Mouse (Mus musculus) thymus, adult 18-20 months (tissue): ENCODE results near the gene Mrps35.

Experiments
- DNase-seq, 2 experiments: peaks; one replicate each; pipeline ENCODE4 v3.0.0; 2022; ENCODE audit warnings: mixed read lengths in 2 of 2

Mrps35 gene

DNA sequence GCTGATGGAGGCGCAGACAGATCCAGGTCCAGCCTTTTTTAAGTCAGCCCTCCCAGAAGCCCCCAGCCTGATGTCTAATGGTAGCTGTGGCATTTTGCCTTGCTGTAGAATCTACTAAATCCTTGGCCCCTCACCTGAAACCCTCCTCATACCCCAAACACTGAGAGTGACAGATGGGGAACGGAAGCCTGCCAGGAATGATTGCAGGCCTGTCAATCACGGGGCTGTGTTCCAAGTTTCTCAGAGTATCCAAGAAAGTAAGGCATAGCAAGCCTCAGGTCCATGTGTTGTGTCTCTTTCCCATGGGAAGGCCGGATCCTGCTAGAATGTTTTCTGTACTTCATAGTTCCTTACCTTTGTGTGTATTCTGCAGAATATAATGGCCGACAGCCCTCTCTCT lies 47.6 kb downstream of the Mrps35 start:
- no peak for DNase-seq

DNA sequence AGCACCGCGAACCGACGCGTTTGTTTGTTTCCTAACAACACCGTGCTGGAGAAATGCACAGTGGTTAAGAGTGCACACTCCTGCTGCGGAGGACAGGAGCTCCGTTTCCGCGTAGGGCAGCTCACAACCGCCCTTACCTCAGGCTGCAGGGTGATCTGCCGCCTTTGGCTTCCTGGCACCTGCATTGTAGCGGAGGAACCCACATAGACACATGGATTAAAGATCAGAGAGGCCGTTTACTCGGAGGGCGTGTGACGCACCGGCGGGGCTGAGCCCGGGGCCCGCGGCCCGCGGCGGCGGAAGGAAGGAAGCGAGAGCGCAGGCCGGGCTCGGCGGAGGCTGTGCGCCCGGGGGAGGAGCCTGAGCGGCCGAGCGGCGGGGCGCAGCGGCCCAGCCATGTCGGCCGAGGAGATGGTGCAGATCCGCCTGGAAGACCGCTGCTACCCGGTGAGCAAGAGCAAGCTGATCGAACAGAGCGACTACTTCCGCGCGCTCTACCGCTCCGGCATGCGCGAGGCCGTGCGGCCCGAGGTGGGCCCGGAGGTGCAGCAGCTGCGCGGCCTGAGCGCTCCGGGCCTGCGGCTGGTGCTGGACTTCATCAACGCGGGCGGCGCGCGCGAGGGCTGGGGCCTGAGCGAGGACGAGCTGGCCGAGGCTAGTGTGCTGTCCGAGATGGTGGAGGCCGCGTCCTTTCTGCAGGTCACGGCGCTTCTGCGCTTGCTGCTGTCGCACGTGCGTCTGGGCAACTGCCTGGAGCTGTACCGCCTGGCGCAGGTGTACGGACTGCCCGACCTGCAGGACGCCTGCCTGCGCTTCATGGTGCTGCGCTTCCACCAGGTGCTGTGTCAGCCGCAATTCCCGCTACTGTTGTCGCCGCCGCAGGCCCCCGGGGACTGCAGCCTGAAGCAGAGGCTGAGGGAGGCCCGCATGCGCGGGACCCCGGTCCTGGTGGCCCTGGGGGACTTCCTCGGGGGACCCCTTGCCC lies 48.9 kb downstream of the Mrps35 start, which contains the start of gene Klhl42:
TSS of gene Klhl42 (plus strand) at position 244 of the 985 bp plus-strand sequence.
- peak; percentile 77 to 84 for DNase-seq

GRCm38 (mm10) chr6:147092136-147092535 lies 49.6 kb downstream of the Mrps35 start:
- DNase-seq, result no peak

GRCm38 (mm10) chr6:147094771-147095170 lies 52.2 kb downstream of the Mrps35 start:
- no peak for DNase-seq

- DNase-seq, result no peak
Measured at GRCm38 (mm10) chr6:147096109-147096508, 53.5 kb downstream of the Mrps35 start.

GRCm38 (mm10) chr6:147096934-147097333 lies 54.4 kb downstream of the Mrps35 start:
- no peak for DNase-seq

GRCm38 (mm10) chr6:147097346-147097929 lies 54.9 kb downstream of the Mrps35 start:
- no peak for DNase-seq

DNA sequence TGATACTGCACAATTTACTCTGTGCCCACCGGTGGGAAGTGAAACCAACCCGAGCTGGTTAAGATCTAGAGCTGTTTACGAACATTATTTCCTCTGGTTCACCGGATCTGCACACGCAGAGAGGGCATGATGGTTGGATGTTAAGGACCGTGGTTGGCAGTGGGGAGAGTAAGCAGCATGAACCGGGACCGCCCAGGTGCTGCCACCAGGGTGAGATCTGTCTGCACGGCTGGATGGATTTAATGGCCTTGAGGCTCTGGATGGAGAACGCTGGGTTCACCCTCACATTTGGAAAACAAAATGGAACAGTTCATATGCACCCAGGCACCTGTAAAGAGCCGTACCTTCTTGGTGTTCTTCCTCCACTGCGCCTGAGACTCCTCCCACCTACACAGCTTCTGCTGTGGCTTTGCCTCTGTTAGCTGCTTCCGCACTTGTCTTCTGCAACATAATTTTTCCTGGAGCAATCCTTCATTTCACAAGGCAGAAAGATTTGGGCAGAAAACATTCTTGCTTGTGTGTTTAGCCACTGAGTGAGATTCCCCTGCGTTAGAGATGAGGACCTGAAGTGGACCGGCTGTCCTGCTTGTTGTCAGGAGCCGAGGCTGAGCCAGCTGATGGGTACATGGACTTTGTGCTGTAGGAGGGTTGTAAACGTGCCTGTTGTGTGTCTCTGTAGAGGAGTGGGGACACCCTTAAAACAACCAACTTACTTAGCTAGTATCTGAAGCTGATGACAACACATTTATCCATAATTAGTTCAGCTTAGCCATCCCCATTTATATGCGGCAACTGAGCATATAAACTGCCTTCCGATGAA lies 57.1 kb downstream of the Mrps35 start:
- DNase-seq, result peak; percentile 26 to 59

- DNase-seq, result no peak
Measured at GRCm38 (mm10) chr6:147102293-147102692, 59.7 kb downstream of the Mrps35 start.

DNA sequence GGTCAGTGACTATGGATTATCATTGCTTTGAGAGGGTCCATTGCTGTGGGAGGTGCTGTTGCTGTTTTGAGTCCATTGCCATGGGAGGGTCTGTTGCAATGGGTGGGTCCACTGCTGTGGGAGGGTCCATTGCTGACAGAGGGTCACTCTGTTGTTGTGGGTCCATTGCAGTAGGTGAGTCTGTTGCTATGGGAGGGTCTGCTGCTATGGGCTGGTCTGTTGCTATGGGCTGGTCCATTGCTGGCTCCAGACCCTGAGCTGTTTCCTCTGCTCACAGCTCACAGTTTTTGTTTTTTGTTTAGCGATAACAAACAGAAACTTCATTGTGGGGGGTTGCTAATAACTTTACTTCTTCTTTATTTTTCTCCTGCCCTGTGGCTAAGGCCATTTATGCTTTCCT lies 63.0 kb downstream of the Mrps35 start:
- no peak for DNase-seq

DNA sequence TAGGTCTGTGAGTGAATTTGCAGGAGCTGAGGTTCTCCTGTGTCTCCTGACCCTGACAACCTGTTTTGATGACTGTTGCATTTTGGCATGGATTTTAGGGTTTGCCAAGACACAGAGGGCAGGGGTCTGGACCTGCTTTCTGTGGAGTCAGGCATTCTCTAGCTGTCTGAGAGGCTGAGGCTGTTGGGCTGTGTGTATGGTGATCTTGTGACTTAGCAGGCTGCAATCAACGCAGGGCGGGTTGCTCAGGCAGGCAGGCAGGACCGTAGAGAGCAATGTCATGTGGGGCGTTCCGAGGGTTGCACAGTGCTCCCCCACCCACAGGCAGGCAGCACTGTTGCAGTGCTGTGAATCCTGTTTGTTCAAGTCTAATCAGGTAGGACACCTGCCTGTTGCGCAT lies 64.2 kb downstream of the Mrps35 start:
- no peak for DNase-seq

- DNase-seq, result no peak
Measured at GRCm38 (mm10) chr6:147109283-147109682, 66.7 kb downstream of the Mrps35 start.

DNA sequence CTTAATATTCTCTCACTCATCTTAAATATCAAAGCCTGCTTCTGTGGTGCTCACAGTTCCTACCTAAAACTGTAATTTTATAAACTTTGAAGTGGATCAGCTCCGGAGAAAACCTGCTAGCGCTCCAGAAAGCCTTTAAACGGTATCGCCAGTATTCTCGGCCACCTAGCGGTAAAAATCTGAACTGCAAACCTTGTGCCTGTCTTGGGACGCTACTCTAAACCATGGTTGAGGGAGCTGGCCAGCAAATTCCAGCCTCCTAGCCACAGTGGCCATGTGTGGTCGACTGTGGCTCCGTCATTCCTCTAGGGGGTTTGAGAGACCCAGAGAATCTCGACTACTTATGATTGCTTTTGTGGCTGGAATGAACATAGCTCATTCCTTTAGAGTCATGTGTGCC lies 74.0 kb downstream of the Mrps35 start:
- DNase-seq, result peak in 1 of 2 experiments; percentile 38

GRCm38 (mm10) chr6:147117764-147118163 lies 75.2 kb downstream of the Mrps35 start:
- no peak for DNase-seq

DNA sequence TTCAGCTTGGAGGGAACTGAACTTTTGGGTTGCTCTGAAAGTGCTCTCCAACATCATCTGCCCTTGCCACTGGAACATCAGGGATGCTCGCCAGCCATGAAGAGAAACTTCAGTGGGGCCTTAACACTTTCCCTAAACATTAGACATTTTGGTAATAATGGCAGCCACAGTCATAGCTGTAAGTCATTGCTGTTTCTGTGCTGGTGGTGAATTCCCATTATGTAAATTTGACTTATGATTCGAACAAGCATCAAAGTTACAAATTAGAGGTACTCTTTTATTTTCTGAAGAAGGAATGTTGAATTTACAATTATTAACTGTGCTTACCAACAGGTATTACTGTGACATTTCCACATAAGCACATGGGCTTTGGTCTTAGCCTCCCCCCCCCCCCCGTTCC lies 75.6 kb downstream of the Mrps35 start:
- no peak for DNase-seq

DNA sequence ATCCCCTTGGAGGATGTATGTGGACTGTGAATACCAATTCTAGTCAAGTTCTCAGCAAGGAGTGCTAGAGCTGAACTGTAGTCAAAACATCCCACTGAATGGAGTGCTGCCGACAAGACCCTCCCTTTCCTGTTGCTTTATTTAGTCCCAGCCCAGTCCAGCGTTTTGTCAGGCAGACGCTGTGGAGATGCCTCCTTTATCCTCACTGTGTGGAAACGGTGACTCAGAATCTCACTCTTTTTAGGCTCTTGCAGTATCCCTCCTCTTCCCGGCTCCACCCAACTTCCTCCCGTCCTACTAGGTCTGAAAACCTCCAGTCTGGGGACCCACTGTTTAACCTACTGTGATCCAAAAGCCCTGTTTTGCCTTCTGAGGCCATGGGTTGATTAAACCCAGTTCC lies 78.8 kb downstream of the Mrps35 start:
- DNase-seq, result no peak
